Mouse (Mus musculus) myocyte (in vitro differentiated cells): ENCODE results near the gene Sorcs2. TPM values are rescaled to one million over a fixed set of nuclear protein-coding genes. Genes with fewer than 3 reads are reported as not detected.

ENCODE experiments used
- H3K27me3 ChIP-seq: one replicate; pipeline ENCODE4 v1.6.1; 2011; ENCODE audit not compliant: control insufficient read depth, insufficient read depth, insufficient read length
- H3K36me3 ChIP-seq: one replicate; pipeline ENCODE4 v1.6.1; 2011; ENCODE audit not compliant: control insufficient read depth, insufficient read depth
- H3K4me2 ChIP-seq: one replicate; pipeline ENCODE4 v1.6.1; 2011; ENCODE audit warnings: low read depth, control low read depth
- H3K4me3 ChIP-seq: one replicate; pipeline ENCODE4 v1.5.1; 2011; ENCODE audit warnings: mild to moderate bottlenecking, control low read depth, moderate library complexity
- H3K79me2 ChIP-seq: one replicate; pipeline ENCODE4 v1.6.1; 2011; ENCODE audit not compliant: control insufficient read depth, insufficient read depth
- H3ac ChIP-seq: one replicate; pipeline ENCODE4 v1.6.1; 2011; ENCODE audit not compliant: control insufficient read depth, insufficient read length
- CEBPB ChIP-seq: IDR thresholded peaks from 2 replicates; pipeline ENCODE4 v1.6.1; 2011; ENCODE audit warnings: mild to moderate bottlenecking, moderate library complexity; ENCODE audit not compliant: poor library complexity, insufficient read depth, severe bottlenecking
- E2F4 ChIP-seq: IDR thresholded peaks from one replicate; pipeline ENCODE4 v1.6.1; 2011; ENCODE audit warnings: mild to moderate bottlenecking, control low read depth, moderate library complexity; ENCODE audit not compliant: insufficient read depth
- MAX ChIP-seq: IDR thresholded peaks from one replicate; pipeline ENCODE4 v1.6.1; 2011; ENCODE audit warnings: low read depth, mild to moderate bottlenecking, control low read depth
- MYOD1 ChIP-seq, 3 experiments: IDR thresholded peaks; one replicate each; pipeline ENCODE4 v1.6.1; 2011; ENCODE audit warnings: control low read depth in 2 of 3, low read depth in 2 of 3, mild to moderate bottlenecking in 2 of 3, moderate library complexity in 1 of 3; ENCODE audit not compliant: insufficient read length in 2 of 3, control insufficient read depth in 1 of 3
- MYOG ChIP-seq, 3 experiments: IDR thresholded peaks; one replicate each; pipeline ENCODE4 v1.6.1; 2011; ENCODE audit warnings: control low read depth in 2 of 3, low read depth in 2 of 3, mild to moderate bottlenecking in 2 of 3; ENCODE audit not compliant: insufficient read length in 2 of 3, control insufficient read depth in 1 of 3, insufficient read depth in 1 of 3
- POLR2A ChIP-seq: IDR thresholded peaks from one replicate; pipeline ENCODE4 v1.6.1; 2011; ENCODE audit warnings: low read depth, mild to moderate bottlenecking, control low read depth, moderate library complexity; ENCODE audit not compliant: insufficient read length
- POLR2AphosphoS2 ChIP-seq: IDR thresholded peaks from one replicate; pipeline ENCODE4 v1.6.1; 2011; ENCODE audit warnings: low read depth, control low read depth; ENCODE audit not compliant: insufficient read length
- REST ChIP-seq: IDR thresholded peaks from one replicate; pipeline ENCODE4 v1.6.1; 2011; ENCODE audit warnings: mild to moderate bottlenecking, control low read depth, moderate library complexity; ENCODE audit not compliant: insufficient read depth, insufficient read length
- SRF ChIP-seq: IDR thresholded peaks from one replicate; pipeline ENCODE4 v1.6.1; 2011; ENCODE audit warnings: low read depth; ENCODE audit not compliant: control insufficient read depth, insufficient read length
- TCF12 ChIP-seq: IDR thresholded peaks from one replicate; pipeline ENCODE4 v1.6.1; 2011; ENCODE audit warnings: mild to moderate bottlenecking, control low read depth; ENCODE audit not compliant: poor library complexity, insufficient read depth, severe bottlenecking
- TCF3 ChIP-seq: IDR thresholded peaks from one replicate; pipeline ENCODE4 v1.6.1; 2011; ENCODE audit warnings: low read depth, control low read depth; ENCODE audit not compliant: insufficient read length
- USF1 ChIP-seq: IDR thresholded peaks from one replicate; pipeline ENCODE4 v1.6.1; 2011; ENCODE audit warnings: low read depth, mild to moderate bottlenecking, control low read depth, moderate library complexity
- polyA plus RNA-seq: library from polyadenylated mRNA; unstranded; fragments of >200 nt; fragmentation: generic; extraction: Trizol; gene quantifications from one replicate; pipeline ENCODE4 v1.2.1, GENCODE M21; 2012; ENCODE audit warnings: missing spikeins

Sorcs2 gene
- polyA plus RNA-seq, 1 experiment: 58.2 TPM

GRCm38 (mm10) chr5:36228405-36229370 lies 169.3 kb downstream of the Sorcs2 start:
- H3K4me3 ChIP-seq: no peak overlapping the region

DNA sequence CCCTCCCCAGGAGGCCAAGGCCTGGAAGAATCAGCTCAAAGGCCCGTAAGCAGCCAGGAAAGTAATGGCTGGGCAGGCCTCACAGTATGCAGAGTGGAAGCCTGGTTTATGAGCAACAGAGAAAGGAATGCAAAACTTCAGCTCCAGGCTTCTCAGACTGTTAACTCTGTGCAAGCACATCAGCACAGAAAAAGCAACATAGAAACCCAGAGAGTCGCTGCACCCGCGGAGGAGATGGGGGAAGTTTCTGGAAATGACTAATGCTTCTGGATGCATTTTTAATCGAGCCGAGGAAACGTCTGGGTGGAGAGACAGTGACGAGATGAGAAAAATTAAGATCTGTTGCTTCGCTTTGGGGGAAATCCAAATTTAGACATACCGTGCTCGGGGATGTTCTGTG lies 171.6 kb downstream of the Sorcs2 start:
- Histone ChIP-seq H3K36me3 (no peaks in the 10 kb centered on the region), H3K27me3 (no peaks in the 10 kb centered on the region), H3K79me2 (no peaks in the 10 kb centered on the region), H3K4me3 (no peak overlapping the region), H3K4me2 (no peak overlapping the region), H3ac (no peak overlapping the region)
- no peak for TF ChIP-seq SRF
- no peak for TF ChIP-seq MYOD1 (IDR thresholded peaks at IDR 0.05; ENCODE audit: control insufficient read depth in 1 of 3, insufficient read length in 2 of 3, low read depth in 2 of 3)
- no peak for TF ChIP-seq POLR2A
- TF ChIP-seq USF1: no peak
- no peak for TF ChIP-seq REST
- no peak for TF ChIP-seq TCF3
- TF ChIP-seq E2F4: no peak
- TF ChIP-seq CEBPB: no peak

More at GRCm38 (mm10) chr5:36228405-36229370, 169.3 kb downstream of the Sorcs2 start:
- TF ChIP-seq POLR2A: no peak
- no peak for TF ChIP-seq MYOD1 (IDR thresholded peaks at IDR 0.05; ENCODE audit: control insufficient read depth in 1 of 3, insufficient read length in 2 of 3, low read depth in 2 of 3)
- no peak for TF ChIP-seq MAX
- no peak for TF ChIP-seq SRF
- TF ChIP-seq USF1: no peak
- TF ChIP-seq TCF12: no peak
- TF ChIP-seq E2F4: no peak
- no peak for TF ChIP-seq REST
- TF ChIP-seq CEBPB: no peak
- no peak overlapping the region for H3ac ChIP-seq
- H3K79me2 ChIP-seq: peaks cover 11% of the 10 kb centered on the region
- no peak overlapping the region for H3K4me2 ChIP-seq
- no peaks in the 10 kb centered on the region for H3K36me3 ChIP-seq
- H3K27me3 ChIP-seq: no peaks in the 10 kb centered on the region

- no peaks in the 10 kb centered on the region for H3K79me2 ChIP-seq
- H3ac ChIP-seq: no peak overlapping the region
- no peaks in the 10 kb centered on the region for H3K36me3 ChIP-seq
- no peaks in the 10 kb centered on the region for H3K27me3 ChIP-seq
- no peak overlapping the region for H3K4me3 ChIP-seq
- H3K4me2 ChIP-seq: no peak overlapping the region
- TF ChIP-seq SRF: no peak
- no peak for TF ChIP-seq REST
- no peak for TF ChIP-seq MYOG (IDR thresholded peaks at IDR 0.05; ENCODE audit: control insufficient read depth in 1 of 3, insufficient read depth in 1 of 3, insufficient read length in 2 of 3, low read depth in 2 of 3)
- TF ChIP-seq POLR2A: no peak
- TF ChIP-seq TCF3: no peak
- no peak for TF ChIP-seq CEBPB
- TF ChIP-seq E2F4: no peak
- no peak for TF ChIP-seq POLR2AphosphoS2
- no peak for TF ChIP-seq USF1
- TF ChIP-seq MYOD1 (IDR thresholded peaks at IDR 0.05; ENCODE audit: control insufficient read depth in 1 of 3, insufficient read length in 2 of 3, low read depth in 2 of 3): no peak
Measured at GRCm38 (mm10) chr5:36225855-36226254, 172.1 kb downstream of the Sorcs2 start.

- no peaks in the 10 kb centered on the region for H3K27me3 ChIP-seq
Measured at GRCm38 (mm10) chr5:36223787-36224186, 174.2 kb downstream of the Sorcs2 start.

GRCm38 (mm10) chr5:36220626-36221025 lies 177.3 kb downstream of the Sorcs2 start:
- Histone ChIP-seq H3ac (no peak overlapping the region), H3K27me3 (no peaks in the 10 kb centered on the region), H3K4me3 (no peak overlapping the region), H3K36me3 (no peaks in the 10 kb centered on the region), H3K79me2 (no peaks in the 10 kb centered on the region), H3K4me2 (no peak overlapping the region)
- TF ChIP-seq USF1 (no peak), POLR2A (no peak), TCF3 (no peak)

More at GRCm38 (mm10) chr5:36223787-36224186, 174.2 kb downstream of the Sorcs2 start:
- no peaks in the 10 kb centered on the region for H3K36me3 ChIP-seq
- no peak for TF ChIP-seq SRF
- no peak overlapping the region for H3K4me3 ChIP-seq
- no peak overlapping the region for H3ac ChIP-seq
- no peaks in the 10 kb centered on the region for H3K79me2 ChIP-seq
- H3K4me2 ChIP-seq: no peak overlapping the region
